Mouse (Mus musculus): ENCODE data around the gene Ntn4. TPM values are rescaled to one million over a fixed set of nuclear protein-coding genes. Genes with fewer than 3 reads are reported as not detected.

The Ntn4 gene
- total RNA-seq (2017): 0.19 and 1.5 TPM in 2 replicates

- ATAC-seq (replicated peaks in 1 of 2; ENCODE audit: insufficient read depth in 1 of 2, low FRiP score in 2 of 2, low TSS enrichment in 1 of 2, low read depth in 1 of 2, poor library complexity in 2 of 2, severe bottlenecking in 2 of 2): no peak
Measured at GRCm38 (mm10) chr10:93640521-93640952, at the start of gene Ntn4. Gene Ntn4 (plus strand): TSS chr10:93640681.

- no peak for ATAC-seq (replicated peaks in 1 of 2; ENCODE audit: insufficient read depth in 1 of 2, low FRiP score in 2 of 2, low TSS enrichment in 1 of 2, low read depth in 1 of 2, poor library complexity in 2 of 2, severe bottlenecking in 2 of 2)
Measured at GRCm38 (mm10) chr10:93592456-93592855, 48.0 kb upstream of the Ntn4 start.

- ATAC-seq (replicated peaks in 1 of 2; ENCODE audit: insufficient read depth in 1 of 2, low FRiP score in 2 of 2, low TSS enrichment in 1 of 2, low read depth in 1 of 2, poor library complexity in 2 of 2, severe bottlenecking in 2 of 2): peak; percentile 76 to 86
Measured at GRCm38 (mm10) chr10:93594022-93594482, 46.4 kb upstream of the Ntn4 start.

- no peak for ATAC-seq (replicated peaks in 1 of 2; ENCODE audit: insufficient read depth in 1 of 2, low FRiP score in 2 of 2, low TSS enrichment in 1 of 2, low read depth in 1 of 2, poor library complexity in 2 of 2, severe bottlenecking in 2 of 2)
Measured at GRCm38 (mm10) chr10:93595831-93596230, 44.6 kb upstream of the Ntn4 start.

GRCm38 (mm10) chr10:93596641-93597040, 43.8 kb upstream of the Ntn4 start:
- ATAC-seq (replicated peaks in 1 of 2; ENCODE audit: insufficient read depth in 1 of 2, low FRiP score in 2 of 2, low TSS enrichment in 1 of 2, low read depth in 1 of 2, poor library complexity in 2 of 2, severe bottlenecking in 2 of 2): no peak

GRCm38 (mm10) chr10:93602309-93602708, 38.2 kb upstream of the Ntn4 start:
- ATAC-seq (replicated peaks in 1 of 2; ENCODE audit: insufficient read depth in 1 of 2, low FRiP score in 2 of 2, low TSS enrichment in 1 of 2, low read depth in 1 of 2, poor library complexity in 2 of 2, severe bottlenecking in 2 of 2): no peak

- ATAC-seq (replicated peaks in 1 of 2; ENCODE audit: insufficient read depth in 1 of 2, low FRiP score in 2 of 2, low TSS enrichment in 1 of 2, low read depth in 1 of 2, poor library complexity in 2 of 2, severe bottlenecking in 2 of 2): no peak
Measured at GRCm38 (mm10) chr10:93603256-93603655, 37.2 kb upstream of the Ntn4 start.

GRCm38 (mm10) chr10:93606326-93606725, 34.2 kb upstream of the Ntn4 start:
- ATAC-seq (replicated peaks in 1 of 2; ENCODE audit: insufficient read depth in 1 of 2, low FRiP score in 2 of 2, low TSS enrichment in 1 of 2, low read depth in 1 of 2, poor library complexity in 2 of 2, severe bottlenecking in 2 of 2): no peak

- no peak for ATAC-seq (replicated peaks in 1 of 2; ENCODE audit: insufficient read depth in 1 of 2, low FRiP score in 2 of 2, low TSS enrichment in 1 of 2, low read depth in 1 of 2, poor library complexity in 2 of 2, severe bottlenecking in 2 of 2)
Measured at GRCm38 (mm10) chr10:93608051-93608450, 32.4 kb upstream of the Ntn4 start.

- ATAC-seq (replicated peaks in 1 of 2; ENCODE audit: insufficient read depth in 1 of 2, low FRiP score in 2 of 2, low TSS enrichment in 1 of 2, low read depth in 1 of 2, poor library complexity in 2 of 2, severe bottlenecking in 2 of 2): no peak
Measured at GRCm38 (mm10) chr10:93609236-93609635, 31.2 kb upstream of the Ntn4 start.

GRCm38 (mm10) chr10:93610896-93611295, 29.6 kb upstream of the Ntn4 start:
- no peak for ATAC-seq (replicated peaks in 1 of 2; ENCODE audit: insufficient read depth in 1 of 2, low FRiP score in 2 of 2, low TSS enrichment in 1 of 2, low read depth in 1 of 2, poor library complexity in 2 of 2, severe bottlenecking in 2 of 2)

GRCm38 (mm10) chr10:93611419-93612007, 29.0 kb upstream of the Ntn4 start:
- ATAC-seq (replicated peaks in 1 of 2; ENCODE audit: insufficient read depth in 1 of 2, low FRiP score in 2 of 2, low TSS enrichment in 1 of 2, low read depth in 1 of 2, poor library complexity in 2 of 2, severe bottlenecking in 2 of 2): peak; percentile 65 to 77

- ATAC-seq (replicated peaks in 1 of 2; ENCODE audit: insufficient read depth in 1 of 2, low FRiP score in 2 of 2, low TSS enrichment in 1 of 2, low read depth in 1 of 2, poor library complexity in 2 of 2, severe bottlenecking in 2 of 2): 0 out of 4 replicates have a peak, but pooled peaks of 1 of the 2 experiments have one; percentile 10
Measured at GRCm38 (mm10) chr10:93614850-93615249, 25.6 kb upstream of the Ntn4 start.

GRCm38 (mm10) chr10:93620438-93621179, 19.9 kb upstream of the Ntn4 start:
- no peak for ATAC-seq (replicated peaks in 1 of 2; ENCODE audit: insufficient read depth in 1 of 2, low FRiP score in 2 of 2, low TSS enrichment in 1 of 2, low read depth in 1 of 2, poor library complexity in 2 of 2, severe bottlenecking in 2 of 2)

GRCm38 (mm10) chr10:93623725-93624124, 16.8 kb upstream of the Ntn4 start:
- no peak for ATAC-seq (replicated peaks in 1 of 2; ENCODE audit: insufficient read depth in 1 of 2, low FRiP score in 2 of 2, low TSS enrichment in 1 of 2, low read depth in 1 of 2, poor library complexity in 2 of 2, severe bottlenecking in 2 of 2)

GRCm38 (mm10) chr10:93624151-93624550, 16.3 kb upstream of the Ntn4 start:
- ATAC-seq (replicated peaks in 1 of 2; ENCODE audit: insufficient read depth in 1 of 2, low FRiP score in 2 of 2, low TSS enrichment in 1 of 2, low read depth in 1 of 2, poor library complexity in 2 of 2, severe bottlenecking in 2 of 2): no peak

- ATAC-seq (replicated peaks in 1 of 2; ENCODE audit: insufficient read depth in 1 of 2, low FRiP score in 2 of 2, low TSS enrichment in 1 of 2, low read depth in 1 of 2, poor library complexity in 2 of 2, severe bottlenecking in 2 of 2): no peak
Measured at GRCm38 (mm10) chr10:93630310-93630709, 10.2 kb upstream of the Ntn4 start.

GRCm38 (mm10) chr10:93632086-93632485, 8.4 kb upstream of the Ntn4 start:
- ATAC-seq (replicated peaks in 1 of 2; ENCODE audit: insufficient read depth in 1 of 2, low FRiP score in 2 of 2, low TSS enrichment in 1 of 2, low read depth in 1 of 2, poor library complexity in 2 of 2, severe bottlenecking in 2 of 2): no peak

GRCm38 (mm10) chr10:93633563-93633962, 6.9 kb upstream of the Ntn4 start:
- ATAC-seq (replicated peaks in 1 of 2; ENCODE audit: insufficient read depth in 1 of 2, low FRiP score in 2 of 2, low TSS enrichment in 1 of 2, low read depth in 1 of 2, poor library complexity in 2 of 2, severe bottlenecking in 2 of 2): no peak

All from hematopoietic stem cell, adult 5-6 weeks (primary cell).